Mouse (Mus musculus): Measurements from ENCODE around the gene Rps18. TPM values are rescaled to one million over a fixed set of nuclear protein-coding genes. Genes with fewer than 3 reads are reported as not detected.
"Not testable (repeated sequence)": the region's sequence is repeated elsewhere in the genome, so short reads cannot be mapped to it uniquely, and the experiment has no call there.

Rps18 gene
- polyA plus RNA-seq, 1 experiment from 2014 or later = 1,649 TPM

- H3K4me1 ChIP-seq; ATAC-seq (ENCODE audit: low FRiP score, low read depth); H3K9ac ChIP-seq; H3K36me3 ChIP-seq; H3K9me3 ChIP-seq; H3K4me3 ChIP-seq; H3K4me2 ChIP-seq (replicated peaks); H3K27ac ChIP-seq; H3K27me3 ChIP-seq: not testable (repeated sequence)
- WGBS = 30% methylated on average over 3 of the region's 4 CpGs
These were observed 51.0 kb downstream of the Rps18 start, which contains the start of gene Platr17 for GRCm38 (mm10) chr17:33904835-33905234. Gene Platr17, plus strand, starts transcription at chr17:33905135.

- not testable (repeated sequence) for H3K4me1 ChIP-seq; H3K27ac ChIP-seq; H3K4me3 ChIP-seq; H3K27me3 ChIP-seq; H3K9me3 ChIP-seq; ATAC-seq (ENCODE audit: low FRiP score, low read depth); H3K9ac ChIP-seq; H3K4me2 ChIP-seq (replicated peaks); H3K36me3 ChIP-seq
- 71% methylated on average over 6 of the region's 6 CpGs for WGBS
These were observed 51.7 kb downstream of the Rps18 start for GRCm38 (mm10) chr17:33903911-33904651.

DNA sequence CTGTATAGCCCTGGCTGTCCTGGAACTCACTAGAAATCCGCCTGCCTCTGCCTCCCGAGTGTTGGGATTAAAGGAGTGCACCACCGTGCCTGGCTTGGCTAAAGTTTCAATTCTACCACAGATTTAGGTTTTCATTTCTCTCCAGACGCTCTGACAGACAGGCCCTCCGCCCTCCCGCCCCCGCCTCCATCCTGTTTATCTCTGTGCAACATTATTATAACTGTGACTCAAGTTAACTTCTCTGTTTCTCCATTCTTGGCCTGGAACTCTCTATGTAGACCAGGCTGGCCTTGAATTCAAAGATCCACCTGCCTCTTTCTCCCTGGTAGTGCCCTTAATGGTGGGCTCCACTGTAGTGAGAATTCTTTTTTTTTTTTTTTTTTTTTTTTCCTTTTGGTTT, 53.3 kb downstream of the Rps18 start:
- Histone ChIP-seq H3K4me3 (no peak overlapping the region), H3K9ac (no peak overlapping the region), H3K4me2 (replicated peaks) (no peak overlapping the region), H3K27me3 (no peaks in the 10 kb centered on the region), H3K9me3 (no peaks in the 10 kb centered on the region), H3K36me3 (no peaks in the 10 kb centered on the region), H3K4me1 (no peaks in the 10 kb centered on the region), H3K27ac (no peak overlapping the region)
- no peak for ATAC-seq (ENCODE audit: low FRiP score, low read depth)
- 79% methylated on average over 7 of the region's 7 CpGs for WGBS

DNA sequence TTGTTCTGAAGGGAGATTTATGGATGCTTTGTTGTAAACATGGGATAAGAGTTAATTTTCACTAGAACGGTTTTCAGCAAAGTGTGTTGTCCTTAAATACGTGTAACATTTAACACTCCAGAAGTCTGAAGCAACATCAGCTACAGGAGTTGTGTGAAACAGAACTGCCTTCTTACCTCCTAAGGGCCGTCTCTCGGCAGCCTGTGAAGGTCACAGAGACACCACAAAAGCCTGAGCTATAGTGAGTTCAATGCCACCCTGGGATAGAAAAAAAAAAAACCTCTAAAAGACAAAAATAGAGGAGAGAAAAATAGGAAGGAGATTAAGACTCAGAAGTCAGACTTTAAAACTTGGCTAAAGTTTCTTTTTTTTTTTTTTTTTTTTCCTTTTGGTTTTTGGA, 53.7 kb downstream of the Rps18 start:
- Histone ChIP-seq H3K4me3 (no peak overlapping the region), H3K4me2 (replicated peaks) (no peak overlapping the region), H3K36me3 (no peaks in the 10 kb centered on the region), H3K9me3 (no peaks in the 10 kb centered on the region), H3K4me1 (no peaks in the 10 kb centered on the region), H3K27ac (no peak overlapping the region), H3K27me3 (no peaks in the 10 kb centered on the region), H3K9ac (no peak overlapping the region)
- no peak for ATAC-seq (ENCODE audit: low FRiP score, low read depth)
- WGBS = 27% methylated on average over 4 of the region's 4 CpGs

Other genes starting within 250 kb of the Rps18 start
- 49.3 and 50.9 TPM in 2 replicates for gene March2, start 237.3 kb downstream of the Rps18 start, polyA plus RNA-seq (2015; fragmentation: Nextera tagmentation; extraction: Ambion mirVana)
- gene Rab11b, start 195.5 kb downstream of the Rps18 start, polyA plus RNA-seq (2015; fragmentation: Nextera tagmentation; extraction: Ambion mirVana) = 325 and 332 TPM in 2 replicates
- 53.8 and 55.9 TPM in 2 replicates for gene Angptl4, start 174.2 kb downstream of the Rps18 start, polyA plus RNA-seq (2015; fragmentation: Nextera tagmentation; extraction: Ambion mirVana)
- 27.6 and 29.1 TPM in 2 replicates for gene Kank3, start 145.5 kb downstream of the Rps18 start, polyA plus RNA-seq (2015; fragmentation: Nextera tagmentation; extraction: Ambion mirVana)
- gene Rps28, start 131.4 kb downstream of the Rps18 start, polyA plus RNA-seq (2015; fragmentation: Nextera tagmentation; extraction: Ambion mirVana) = 962 and 978 TPM in 2 replicates
- 454 and 498 TPM in 2 replicates for gene Ndufa7, start 131.4 kb downstream of the Rps18 start, polyA plus RNA-seq (2015; fragmentation: Nextera tagmentation; extraction: Ambion mirVana)
- gene Cd320, start 112.9 kb downstream of the Rps18 start, polyA plus RNA-seq (2015; fragmentation: Nextera tagmentation; extraction: Ambion mirVana) = 67.0 and 69.7 TPM in 2 replicates
- gene Gm7029, start 82.2 kb downstream of the Rps18 start, polyA plus RNA-seq (2015; fragmentation: Nextera tagmentation; extraction: Ambion mirVana) = not detected in 2 replicates
- gene Kifc1, start 65.3 kb downstream of the Rps18 start, polyA plus RNA-seq (2015; fragmentation: Nextera tagmentation; extraction: Ambion mirVana) = 8.1 and 10.0 TPM in 2 replicates
- 0.27 and 0.55 TPM in 2 replicates for gene Platr17, start 50.9 kb downstream of the Rps18 start, polyA plus RNA-seq (2015; fragmentation: Nextera tagmentation; extraction: Ambion mirVana)
- 59.6 and 65.4 TPM in 2 replicates for gene Daxx, start 46.6 kb downstream of the Rps18 start, polyA plus RNA-seq (2015; fragmentation: Nextera tagmentation; extraction: Ambion mirVana)
- 27.4 and 28.4 TPM in 2 replicates for gene Tapbp, start 40.1 kb downstream of the Rps18 start, polyA plus RNA-seq (2015; fragmentation: Nextera tagmentation; extraction: Ambion mirVana)
- 16.3 and 16.6 TPM in 2 replicates for gene Zbtb22, start 40.1 kb downstream of the Rps18 start, polyA plus RNA-seq (2015; fragmentation: Nextera tagmentation; extraction: Ambion mirVana)
- 54.2 and 59.2 TPM in 2 replicates for gene Rgl2, start 26.5 kb downstream of the Rps18 start, polyA plus RNA-seq (2015; fragmentation: Nextera tagmentation; extraction: Ambion mirVana)
- 167 and 171 TPM in 2 replicates for gene Pfdn6, start 15.7 kb downstream of the Rps18 start, polyA plus RNA-seq (2015; fragmentation: Nextera tagmentation; extraction: Ambion mirVana)
- 35.4 and 37.0 TPM in 2 replicates for gene Wdr46, start 15.3 kb downstream of the Rps18 start, polyA plus RNA-seq (2015; fragmentation: Nextera tagmentation; extraction: Ambion mirVana)
- 8.0 and 9.2 TPM in 2 replicates for gene B3galt4, start 4.5 kb downstream of the Rps18 start, polyA plus RNA-seq (2015; fragmentation: Nextera tagmentation; extraction: Ambion mirVana)
- gene Vps52, start 189 bp downstream of the Rps18 start, polyA plus RNA-seq (2015; fragmentation: Nextera tagmentation; extraction: Ambion mirVana) = 46.8 and 49.4 TPM in 2 replicates
- 7.3 and 12.2 TPM in 2 replicates for gene H2-K1, start 44.3 kb upstream of the Rps18 start, polyA plus RNA-seq (2015; fragmentation: Nextera tagmentation; extraction: Ambion mirVana)
- 19.1 and 19.8 TPM in 2 replicates for gene Ring1, start 68.7 kb upstream of the Rps18 start, polyA plus RNA-seq (2015; fragmentation: Nextera tagmentation; extraction: Ambion mirVana)
- gene H2-Ke6, start 72.1 kb upstream of the Rps18 start, polyA plus RNA-seq (2015; fragmentation: Nextera tagmentation; extraction: Ambion mirVana) = 50.0 and 59.4 TPM in 2 replicates
- 237 and 244 TPM in 2 replicates for gene Slc39a7, start 75.7 kb upstream of the Rps18 start, polyA plus RNA-seq (2015; fragmentation: Nextera tagmentation; extraction: Ambion mirVana)
- 56.1 and 59.1 TPM in 2 replicates for gene Rxrb, start 75.8 kb upstream of the Rps18 start, polyA plus RNA-seq (2015; fragmentation: Nextera tagmentation; extraction: Ambion mirVana)
- 46.3 and 56.6 TPM in 2 replicates for gene Col11a2, start 83.4 kb upstream of the Rps18 start, polyA plus RNA-seq (2015; fragmentation: Nextera tagmentation; extraction: Ambion mirVana)
- gene H2-Oa, start 136.3 kb upstream of the Rps18 start, polyA plus RNA-seq (2015; fragmentation: Nextera tagmentation; extraction: Ambion mirVana) = 0.55 and 0.65 TPM in 2 replicates
- gene H2-DMa, start 163.5 kb upstream of the Rps18 start, polyA plus RNA-seq (2015; fragmentation: Nextera tagmentation; extraction: Ambion mirVana) = 14.2 and 15.6 TPM in 2 replicates
- gene Brd2, start 166.6 kb upstream of the Rps18 start, polyA plus RNA-seq (2015; fragmentation: Nextera tagmentation; extraction: Ambion mirVana) = 132 and 133 TPM in 2 replicates
- gene H2-DMb2, start 187.3 kb upstream of the Rps18 start, polyA plus RNA-seq (2015; fragmentation: Nextera tagmentation; extraction: Ambion mirVana) = 0.15 and 0.38 TPM in 2 replicates
- gene H2-DMb1, start 197.1 kb upstream of the Rps18 start, polyA plus RNA-seq (2015; fragmentation: Nextera tagmentation; extraction: Ambion mirVana) = 1.5 and 1.7 TPM in 2 replicates
- 8.0 and 8.4 TPM in 2 replicates for gene Tap1, start 231.6 kb upstream of the Rps18 start, polyA plus RNA-seq (2015; fragmentation: Nextera tagmentation; extraction: Ambion mirVana)
- gene Psmb9, start 231.8 kb upstream of the Rps18 start, polyA plus RNA-seq (2015; fragmentation: Nextera tagmentation; extraction: Ambion mirVana) = 2.7 and 3.6 TPM in 2 replicates
- 5.5 and 5.6 TPM in 2 replicates for gene Psmb8, start 241.7 kb upstream of the Rps18 start, polyA plus RNA-seq (2015; fragmentation: Nextera tagmentation; extraction: Ambion mirVana)
- gene Tap2, start 247.5 kb upstream of the Rps18 start, polyA plus RNA-seq (2015; fragmentation: Nextera tagmentation; extraction: Ambion mirVana) = 2.0 and 3.1 TPM in 2 replicates